Mouse (Mus musculus): ENCODE results near the gene Gimap9. TPM values are rescaled to one million over a fixed set of nuclear protein-coding genes. Genes with fewer than 3 reads are reported as not detected.
A peak's percentile ranks its signal among the peaks of the same experiment; 100 is the strongest.

Gene Gimap9
- polyA plus RNA-seq, 1 experiment from 2014 or later, result 7.5 TPM

- H3K9ac ChIP-seq, result no peak overlapping the region
- no peak overlapping the region for H3K4me2 ChIP-seq
- no peaks in the 10 kb centered on the region for H3K4me1 ChIP-seq
- no peak for ATAC-seq (ENCODE audit: insufficient number of reproducible peaks, low FRiP score, low TSS enrichment, low read depth)
- no peaks in the 10 kb centered on the region for H3K36me3 ChIP-seq
- H3K27me3 ChIP-seq, result no peaks in the 10 kb centered on the region
- no peak overlapping the region for H3K27ac ChIP-seq
- H3K4me3 ChIP-seq, result no peak overlapping the region
- H3K9me3 ChIP-seq, result no peaks in the 10 kb centered on the region
Measured at GRCm38 (mm10) chr6:48668022-48668421, 7.9 kb upstream of the Gimap9 start.

- no peak for ATAC-seq (ENCODE audit: insufficient number of reproducible peaks, low FRiP score, low TSS enrichment, low read depth)
- no peak overlapping the region for H3K9ac ChIP-seq
- H3K27me3 ChIP-seq, result no peaks in the 10 kb centered on the region
- 68% methylated on average over 2 of the region's 2 CpGs for WGBS
- H3K9me3 ChIP-seq, result no peaks in the 10 kb centered on the region
- H3K27ac ChIP-seq, result no peak overlapping the region
- H3K4me1 ChIP-seq, result no peaks in the 10 kb centered on the region
- no peak overlapping the region for H3K4me3 ChIP-seq
- H3K4me2 ChIP-seq, result no peak overlapping the region
- no peaks in the 10 kb centered on the region for H3K36me3 ChIP-seq
Measured at GRCm38 (mm10) chr6:48669446-48669969, 6.4 kb upstream of the Gimap9 start.

DNA sequence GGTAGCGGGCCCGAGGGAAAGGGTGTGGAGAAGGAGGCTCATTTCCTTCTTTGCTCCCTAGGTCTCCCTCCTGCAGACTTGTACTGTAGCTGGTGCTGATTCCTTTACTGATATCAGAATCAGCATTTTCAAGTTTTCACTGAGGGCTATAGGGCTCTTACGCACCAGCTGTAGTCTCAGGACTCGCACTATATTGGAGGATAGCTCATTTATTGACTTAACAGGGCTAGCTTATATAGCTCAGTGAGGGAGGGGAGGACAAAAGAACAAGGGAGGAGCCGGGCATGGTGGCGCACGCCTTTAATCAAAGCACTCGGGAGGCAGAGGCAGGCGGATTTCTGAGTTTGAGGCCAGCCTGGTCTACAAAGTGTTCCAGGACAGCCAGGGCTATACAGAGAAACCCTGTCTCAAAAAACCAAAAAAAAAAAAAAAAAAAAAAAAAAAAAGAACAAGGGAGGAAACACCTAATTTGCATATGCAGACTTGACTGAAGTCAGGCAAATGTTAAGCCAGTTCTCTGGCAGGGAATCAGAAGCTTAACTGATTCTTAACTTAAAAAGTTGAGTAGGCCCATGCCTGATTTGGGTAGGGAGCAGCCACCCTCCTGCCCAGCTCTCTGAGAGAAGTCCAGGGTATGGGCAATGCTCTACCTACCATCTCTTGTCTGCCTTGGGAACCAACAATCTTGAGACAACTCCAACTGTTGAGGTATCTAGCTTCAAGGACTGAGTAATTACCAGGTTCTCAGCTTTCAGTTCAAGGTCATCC, 1.5 kb upstream of the Gimap9 start:
- ATAC-seq (ENCODE audit: insufficient number of reproducible peaks, low FRiP score, low TSS enrichment, low read depth), result no peak

GRCm38 (mm10) chr6:48675400-48675930, 464 bp upstream of the Gimap9 start:
- Histone ChIP-seq H3K9me3 (no peaks in the 10 kb centered on the region), H3K4me2 (peak overlapping the region; percentile 32), H3K36me3 (no peaks in the 10 kb centered on the region), H3K27me3 (no peaks in the 10 kb centered on the region), H3K4me3 (peak overlapping the region; percentile 25), H3K9ac (no peak overlapping the region), H3K4me1 (no peaks in the 10 kb centered on the region), H3K27ac (0 out of 2 replicates have a peak overlapping the region, but pooled peaks have one; percentile 11)
- ATAC-seq (ENCODE audit: insufficient number of reproducible peaks, low FRiP score, low TSS enrichment, low read depth), result no peak
- 40% methylated on average over 10 of the region's 10 CpGs for WGBS

More for the DNA sequence above, 1.5 kb upstream of the Gimap9 start:
- Histone ChIP-seq H3K36me3 (no peaks in the 10 kb centered on the region), H3K27ac (no peak overlapping the region), H3K4me2 (no peak overlapping the region), H3K9ac (no peak overlapping the region), H3K4me1 (no peaks in the 10 kb centered on the region), H3K4me3 (no peak overlapping the region), H3K9me3 (no peaks in the 10 kb centered on the region), H3K27me3 (no peaks in the 10 kb centered on the region)
- WGBS, result 91% methylated on average over 9 of the region's 9 CpGs

- ATAC-seq (ENCODE audit: insufficient number of reproducible peaks, low FRiP score, low TSS enrichment, low read depth), result no peak
- H3K4me2 ChIP-seq, result no peak overlapping the region
- no peak overlapping the region for H3K9ac ChIP-seq
- H3K4me3 ChIP-seq, result peak overlapping the region; percentile 25; the same call in 1 of the 2 replicates
- no peaks in the 10 kb centered on the region for H3K9me3 ChIP-seq
- H3K27ac ChIP-seq, result no peak overlapping the region
- no peaks in the 10 kb centered on the region for H3K36me3 ChIP-seq
- 69% methylated on average over 5 of the region's 5 CpGs for WGBS
- no peaks in the 10 kb centered on the region for H3K4me1 ChIP-seq
- H3K27me3 ChIP-seq, result no peaks in the 10 kb centered on the region
Measured at GRCm38 (mm10) chr6:48676860-48677415, 1.0 kb downstream of the Gimap9 start.

DNA sequence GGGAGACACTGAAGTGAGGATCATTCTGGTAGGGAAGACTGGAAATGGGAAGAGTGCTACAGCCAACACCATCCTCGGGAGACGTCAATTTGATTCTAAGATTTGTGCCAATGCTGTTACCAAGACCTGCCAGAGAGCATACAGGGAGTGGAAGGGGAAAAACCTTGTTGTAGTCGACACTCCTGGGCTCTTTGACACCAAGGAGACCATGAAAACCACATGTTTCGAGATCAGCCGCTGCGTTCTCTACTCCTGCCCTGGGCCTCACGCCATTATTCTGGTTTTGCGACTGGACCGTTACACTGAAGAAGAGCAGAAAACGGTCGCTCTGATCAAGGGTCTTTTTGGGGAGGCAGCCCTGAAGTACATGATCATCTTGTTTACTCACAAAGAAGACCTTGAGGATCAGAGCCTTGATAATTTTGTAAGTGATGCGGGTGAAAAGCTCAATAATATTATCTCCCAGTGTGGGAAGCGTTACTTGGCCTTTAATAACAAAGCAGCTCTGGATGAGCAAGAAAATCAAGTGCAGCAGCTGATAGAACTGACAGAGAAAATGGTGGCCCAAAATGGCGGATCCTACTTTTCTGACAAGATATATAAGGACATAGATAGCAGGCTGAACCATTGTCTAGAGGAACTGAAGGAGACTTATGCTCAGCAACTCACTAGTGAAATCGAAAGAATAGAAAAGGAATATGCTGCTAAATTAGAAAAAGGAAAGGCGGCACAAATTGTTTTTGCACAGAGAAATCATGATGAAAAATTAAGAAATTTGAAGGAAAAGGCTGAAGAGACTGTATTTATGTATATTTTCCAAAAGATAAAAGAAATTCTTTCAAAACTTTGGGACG, 1.8 kb downstream of the Gimap9 start:
- H3K4me1 ChIP-seq, result no peaks in the 10 kb centered on the region
- no peaks in the 10 kb centered on the region for H3K27me3 ChIP-seq
- no peaks in the 10 kb centered on the region for H3K36me3 ChIP-seq
- no peaks in the 10 kb centered on the region for H3K9me3 ChIP-seq
- H3K4me2 ChIP-seq, result no peak overlapping the region
- no peak overlapping the region for H3K27ac ChIP-seq
- no peak overlapping the region for H3K4me3 ChIP-seq
- H3K9ac ChIP-seq, result no peak overlapping the region
- WGBS, result 90% methylated on average over 17 of the region's 17 CpGs
- no peak for ATAC-seq (ENCODE audit: insufficient number of reproducible peaks, low FRiP score, low TSS enrichment, low read depth)

DNA sequence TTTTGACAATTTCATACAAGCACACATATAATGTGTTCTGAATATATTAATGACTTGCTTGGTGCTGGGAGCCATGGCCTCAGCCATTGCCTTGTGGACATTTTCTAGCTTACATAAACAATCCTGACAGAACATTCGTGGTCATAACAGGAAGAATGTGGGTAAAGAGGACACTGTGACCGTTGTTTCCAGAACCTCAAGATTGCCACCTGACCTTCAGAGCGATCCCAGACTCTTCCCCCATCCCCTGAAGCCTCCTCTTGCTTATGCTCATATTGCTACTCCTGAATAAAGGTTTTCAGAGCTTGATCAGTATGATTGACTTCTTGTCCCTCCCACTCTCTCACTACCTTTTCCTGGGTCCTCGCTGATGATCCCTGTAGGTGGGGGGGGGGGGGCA, 2.5 kb downstream of the Gimap9 start:
- 77% methylated on average over 4 of the region's 4 CpGs for WGBS
- ATAC-seq (ENCODE audit: insufficient number of reproducible peaks, low FRiP score, low TSS enrichment, low read depth), result no peak

DNA sequence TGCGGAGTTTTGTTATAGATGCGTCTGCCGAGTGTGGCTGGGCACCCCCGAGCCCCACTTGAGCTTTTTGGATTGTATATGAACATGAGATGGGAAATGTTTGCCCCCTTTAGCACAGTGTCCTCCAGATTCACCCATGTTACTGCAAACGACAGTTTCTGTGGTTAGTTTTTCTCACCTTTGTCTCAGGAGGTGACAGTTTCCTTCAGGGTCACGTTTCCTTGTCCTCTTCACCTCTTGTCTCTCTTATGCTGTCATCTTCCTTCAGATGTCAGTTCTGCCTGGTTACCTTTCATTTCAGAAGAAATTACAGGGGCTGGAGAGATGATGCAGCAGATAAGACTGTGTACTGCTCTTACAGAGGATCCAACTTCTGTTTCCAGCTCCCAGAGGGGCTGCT, 3.8 kb downstream of the Gimap9 start:
- Histone ChIP-seq H3K9ac (no peak overlapping the region), H3K27ac (no peak overlapping the region), H3K4me2 (no peak overlapping the region), H3K4me3 (no peak overlapping the region), H3K27me3 (no peaks in the 10 kb centered on the region), H3K36me3 (no peaks in the 10 kb centered on the region), H3K9me3 (no peaks in the 10 kb centered on the region), H3K4me1 (no peaks in the 10 kb centered on the region)
- ATAC-seq (ENCODE audit: insufficient number of reproducible peaks, low FRiP score, low TSS enrichment, low read depth), result no peak
- 77% methylated on average over 6 of the region's 6 CpGs for WGBS

More for the DNA sequence above, 2.5 kb downstream of the Gimap9 start:
- Histone ChIP-seq H3K36me3 (no peaks in the 10 kb centered on the region), H3K9me3 (no peaks in the 10 kb centered on the region), H3K4me1 (no peaks in the 10 kb centered on the region), H3K27ac (no peak overlapping the region), H3K9ac (no peak overlapping the region), H3K4me3 (no peak overlapping the region), H3K27me3 (no peaks in the 10 kb centered on the region), H3K4me2 (no peak overlapping the region)

DNA sequence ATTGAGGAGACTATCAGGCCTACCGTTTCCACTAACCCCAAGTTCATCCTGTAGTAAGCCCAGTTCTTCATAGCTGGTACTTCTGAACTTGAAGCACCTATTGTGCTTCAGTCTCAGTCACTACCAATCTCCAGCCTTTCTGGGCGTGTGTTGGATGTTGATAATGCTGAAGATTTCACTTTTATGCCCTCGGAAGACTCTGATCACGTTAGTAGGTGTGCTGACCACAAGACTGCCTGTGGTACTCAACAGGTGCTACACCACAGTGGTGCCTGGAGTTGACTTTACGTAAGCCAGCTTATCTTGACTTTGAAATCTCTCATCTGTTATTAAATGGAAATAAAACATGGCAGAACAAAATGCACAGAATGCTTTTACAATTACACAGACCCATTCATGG, 4.5 kb downstream of the Gimap9 start:
- no peak overlapping the region for H3K27ac ChIP-seq
- no peaks in the 10 kb centered on the region for H3K9me3 ChIP-seq
- no peak for ATAC-seq (ENCODE audit: insufficient number of reproducible peaks, low FRiP score, low TSS enrichment, low read depth)
- WGBS, result 77% methylated on average over 5 of the region's 5 CpGs
- H3K4me1 ChIP-seq, result no peaks in the 10 kb centered on the region
- no peak overlapping the region for H3K4me2 ChIP-seq
- no peaks in the 10 kb centered on the region for H3K27me3 ChIP-seq
- H3K36me3 ChIP-seq, result no peaks in the 10 kb centered on the region
- no peak overlapping the region for H3K4me3 ChIP-seq
- H3K9ac ChIP-seq, result no peak overlapping the region

GRCm38 (mm10) chr6:48681472-48682090, 5.7 kb downstream of the Gimap9 start:
- no peaks in the 10 kb centered on the region for H3K36me3 ChIP-seq
- 70% methylated on average over 3 of the region's 3 CpGs for whole genome bisulfite sequencing
- H3K4me1 ChIP-seq, result no peaks in the 10 kb centered on the region
- H3K9me3 ChIP-seq, result no peaks in the 10 kb centered on the region
- H3K27ac ChIP-seq, result no peak overlapping the region
- no peak overlapping the region for H3K9ac ChIP-seq
- ATAC-seq (ENCODE audit: insufficient number of reproducible peaks, low FRiP score, low TSS enrichment, low read depth), result no peak
- no peak overlapping the region for H3K4me2 ChIP-seq
- no peak overlapping the region for H3K4me3 ChIP-seq
- H3K27me3 ChIP-seq, result no peaks in the 10 kb centered on the region

- 77% methylated on average over 4 of the region's 4 CpGs for WGBS
- Histone ChIP-seq H3K36me3 (no peaks in the 10 kb centered on the region), H3K27me3 (no peaks in the 10 kb centered on the region), H3K4me3 (no peak overlapping the region), H3K4me1 (no peaks in the 10 kb centered on the region), H3K9me3 (no peaks in the 10 kb centered on the region), H3K9ac (no peak overlapping the region), H3K4me2 (no peak overlapping the region), H3K27ac (no peak overlapping the region)
- ATAC-seq (ENCODE audit: insufficient number of reproducible peaks, low FRiP score, low TSS enrichment, low read depth), result no peak
Measured at GRCm38 (mm10) chr6:48682271-48682670, 6.3 kb downstream of the Gimap9 start.

Measured in limb, embryonic 15.5 days (tissue).